Comparison of ENCODE assay signal across 9 mouse cellular contexts in the genomic region with DNA sequence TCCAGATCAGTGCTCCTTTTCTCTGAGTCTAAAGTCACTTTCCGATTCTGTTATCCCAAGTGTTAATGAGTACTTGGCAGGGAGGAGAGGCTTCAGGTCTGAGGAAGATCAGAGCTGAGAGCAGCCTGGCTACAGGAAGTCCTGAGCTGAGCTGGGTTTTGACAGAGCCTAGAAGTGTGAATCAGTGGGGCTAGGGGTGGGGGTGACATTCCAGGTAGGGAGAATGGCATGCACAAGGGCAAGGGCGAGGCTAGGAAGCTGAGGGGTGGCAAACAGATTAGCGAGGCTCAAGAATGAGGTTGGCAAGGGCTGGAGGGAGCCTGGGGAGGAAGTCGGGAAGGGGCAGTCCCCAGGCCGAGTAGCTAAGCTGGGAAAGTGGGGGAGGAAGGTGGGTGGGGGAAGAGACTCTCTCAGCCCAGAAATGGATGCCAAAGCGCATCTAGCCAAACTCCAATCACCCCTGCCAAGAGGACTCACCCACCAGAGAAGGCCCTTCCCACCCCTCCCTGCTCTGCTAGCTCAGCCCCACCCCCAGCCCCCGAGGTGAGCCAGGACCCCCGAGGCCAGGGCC. TPM values are rescaled to one million over a fixed set of nuclear protein-coding genes. Genes with fewer than 3 reads are reported as not detected.
DNase-seq lines count a peak whose midpoint lies in the region; ATAC-seq and TF ChIP-seq lines count a peak whose summit lies in the region.
"Had no signal": no experiment of that assay in that cellular context is flagged by ENCODE, and none has a peak within 500 bp of the region (broad histone marks: within the 10 kb centered on the region; RNA-seq: fewer than 3 reads in every experiment).

No protein-coding gene starts in this region.

- H3K9ac ChIP-seq in intestine, embryonic 14.5 days (ENCODE audit: low read length): no peak overlapping the region
- H3K9ac ChIP-seq in intestine, postnatal 0 days (ENCODE audit: low read depth, low read length): no peak overlapping the region
- 0 out of 2 replicates have a peak overlapping the region, but pooled peaks have one; percentile 24 for H3K9ac ChIP-seq in heart, embryonic 11.5 days (ENCODE audit: low read depth, low read length)
- H3K9ac ChIP-seq: neural tube, embryonic 13.5 days had no signal

- no peaks in the 10 kb centered on the region for H3K27me3 ChIP-seq in intestine, embryonic 14.5 days (replicated peaks; ENCODE audit: control insufficient read depth, insufficient read depth, low read length)
- H3K27me3 ChIP-seq in intestine, postnatal 0 days (replicated peaks; ENCODE audit: control insufficient read depth, insufficient read depth, low read length): no peaks in the 10 kb centered on the region
- no peaks in the 10 kb centered on the region for H3K27me3 ChIP-seq in G1E (ENCODE audit: insufficient read depth, low read length)
- no peaks in the 10 kb centered on the region for H3K27me3 ChIP-seq in heart, embryonic 11.5 days (ENCODE audit: control insufficient read depth, insufficient read depth, low read length)
- H3K27me3 ChIP-seq: neural tube, embryonic 13.5 days had no signal

- TF ChIP-seq CTCF in intestine, postnatal 0 days (IDR thresholded peaks at IDR 0.05; ENCODE audit: low read depth): no peak
- no peak for TF ChIP-seq CTCF in G1E (IDR thresholded peaks at IDR 0.05; ENCODE audit: low read depth, low read length)
- no peak for TF ChIP-seq CTCF in lung, adult 2 months (IDR thresholded peaks at IDR 0.05; ENCODE audit: insufficient read depth, low read length)

- H3K36me3 ChIP-seq in intestine, embryonic 14.5 days (ENCODE audit: control insufficient read depth, insufficient read depth, low read length): no peaks in the 10 kb centered on the region
- H3K36me3 ChIP-seq in intestine, postnatal 0 days (ENCODE audit: control insufficient read depth, insufficient read depth): no peaks in the 10 kb centered on the region
- peaks cover 94% of the 10 kb centered on the region for H3K36me3 ChIP-seq in G1E (replicated peaks)
- no peaks in the 10 kb centered on the region for H3K36me3 ChIP-seq in heart, embryonic 11.5 days (ENCODE audit: control insufficient read depth, insufficient read depth, low read length)
- H3K36me3 ChIP-seq: neural tube, embryonic 13.5 days had no signal

- no peak overlapping the region for H3K4me3 ChIP-seq in intestine, embryonic 14.5 days (ENCODE audit: low read depth, low read length)
- H3K4me3 ChIP-seq in intestine, postnatal 0 days (ENCODE audit: low read depth, low read length): no peak overlapping the region
- H3K4me3 ChIP-seq in G1E (ENCODE audit: low read depth, low read length): peak overlapping the region; percentile 44; the same call in 1 of the 2 replicates
- no peak overlapping the region for H3K4me3 ChIP-seq in heart, embryonic 11.5 days (ENCODE audit: low read depth, low read length)
- no peak overlapping the region for H3K4me3 ChIP-seq in lung, adult 2 months (replicated peaks; ENCODE audit: extremely low read depth, low read depth, low read length)
- H3K4me3 ChIP-seq: neural tube, embryonic 13.5 days had no signal

- H3K27ac ChIP-seq in intestine, embryonic 14.5 days (ENCODE audit: low read depth): no peak overlapping the region; the same call in 1 of the 2 replicates
- H3K27ac ChIP-seq in intestine, postnatal 0 days (ENCODE audit: low read depth, low read length): no peak overlapping the region; the same call in 1 of the 2 replicates
- peak overlapping the region; percentile 54 for H3K27ac ChIP-seq in heart, embryonic 11.5 days (ENCODE audit: low read depth, low read length)
- H3K27ac ChIP-seq: neural tube, embryonic 13.5 days had no signal

- WGBS in intestine, embryonic 14.5 days: 12% methylated on average over 8 of the region's 8 CpGs
- WGBS in intestine, postnatal 0 days: 13% methylated on average over 8 of the region's 8 CpGs
- 10% methylated on average over 8 of the region's 8 CpGs for WGBS in heart, embryonic 11.5 days (ENCODE audit: insufficient replicate concordance)
- 5% methylated on average over 8 of the region's 8 CpGs for WGBS in lung, adult 2 months

- H3K4me1 ChIP-seq in intestine, embryonic 14.5 days (replicated peaks; ENCODE audit: control insufficient read depth, insufficient read depth, low read length): peaks cover 25% of the 10 kb centered on the region
- no peaks in the 10 kb centered on the region; the same call in 1 of the 2 replicates for H3K4me1 ChIP-seq in intestine, postnatal 0 days (replicated peaks; ENCODE audit: control insufficient read depth, insufficient read depth, low read length)
- peaks cover 93% of the 10 kb centered on the region for H3K4me1 ChIP-seq in G1E (ENCODE audit: insufficient read depth, low read depth, low read length)
- H3K4me1 ChIP-seq in heart, embryonic 11.5 days (ENCODE audit: control insufficient read depth, insufficient read depth, low read length): peaks cover 24% of the 10 kb centered on the region
- H3K4me1 ChIP-seq in lung, adult 2 months (ENCODE audit: control insufficient read depth, insufficient read depth, low read length): peaks cover 41% of the 10 kb centered on the region

- DNase-seq in intestine, embryonic 14.5 days (ENCODE audit: low spot score): no peak
- no peak for DNase-seq in G1E (ENCODE audit: low spot score)
- DNase-seq in lung, adult 2 months: peak; percentile 72
- DNase-seq in right cerebral cortex, adult 18-20 months: no peak
- DNase-seq in left cerebral cortex, adult 9 months (ENCODE audit: low spot score in 2 of 2): no peak
- DNase-seq in right cerebral cortex, postnatal 25 days: no peak

- ATAC-seq in intestine, embryonic 14.5 days (replicated peaks; ENCODE audit: low FRiP score, low TSS enrichment, low read depth): no peak
- no peak for ATAC-seq in intestine, postnatal 0 days
- no peak for ATAC-seq in G1E (ENCODE audit: extremely low read depth, insufficient number of reproducible peaks, low FRiP score, poor library complexity, severe bottlenecking)
- ATAC-seq in heart, embryonic 11.5 days (replicated peaks; ENCODE audit: insufficient number of reproducible peaks, low FRiP score, low TSS enrichment): no peak; the same call in 1 of the 2 replicates

- no peak for TF ChIP-seq POLR2A in lung, adult 2 months (IDR thresholded peaks at IDR 0.05; ENCODE audit: borderline replicate concordance, extremely low read depth, low read depth, low read length)

- no peaks in the 10 kb centered on the region for H3K9me3 ChIP-seq in intestine, embryonic 14.5 days (ENCODE audit: control insufficient read depth, low read length)
- no peaks in the 10 kb centered on the region for H3K9me3 ChIP-seq in intestine, postnatal 0 days (ENCODE audit: control insufficient read depth)
- H3K9me3 ChIP-seq in G1E (replicated peaks): no peaks in the 10 kb centered on the region; the same call in 1 of the 2 replicates
- no peaks in the 10 kb centered on the region for H3K9me3 ChIP-seq in heart, embryonic 11.5 days (replicated peaks; ENCODE audit: control insufficient read depth, low read length)
- H3K9me3 ChIP-seq: neural tube, embryonic 13.5 days had no signal

- peak overlapping the region; percentile 4; the same call in 1 of the 2 replicates for H3K4me2 ChIP-seq in intestine, embryonic 14.5 days (ENCODE audit: low read length)
- no peak overlapping the region for H3K4me2 ChIP-seq in intestine, postnatal 0 days (replicated peaks; ENCODE audit: low read depth)
- H3K4me2 ChIP-seq in heart, embryonic 11.5 days: no peak overlapping the region
- H3K4me2 ChIP-seq: neural tube, embryonic 13.5 days had no signal

RNA-seq across cellular contexts. Expression of a gene that starts 6.7 kb away (rescaled TPM):
- 28.3 and 30.2 TPM in 2 replicates for polyA plus RNA-seq in intestine, embryonic 14.5 days (2014; fragmentation: Nextera tagmentation; extraction: Ambion mirVana)
- 7.8 and 9.2 TPM in 2 replicates for polyA plus RNA-seq in intestine, postnatal 0 days (2015; fragmentation: Nextera tagmentation; extraction: Ambion mirVana)
- total RNA-seq in G1E (2014; fragmentation: Nextera tagmentation) (20.4 and 21.1 TPM in 2 replicates), G1E (2017) (3.0 and 3.9 TPM in 2 replicates)
- polyA plus RNA-seq in G1E (2012): 117 and 164 TPM in 2 replicates
- polyA plus RNA-seq in heart, embryonic 11.5 days (2014; fragmentation: Nextera tagmentation; extraction: Ambion mirVana): 24.6 and 25.0 TPM in 2 replicates
- 254 and 294 TPM in 2 replicates for polyA plus RNA-seq in lung, adult 2 months (2012; rRNA removed)

RNA-seq across cellular contexts. Expression of a gene that starts 59.3 kb away (rescaled TPM):
- 22.5 and 26.7 TPM in 2 replicates for polyA plus RNA-seq in intestine, embryonic 14.5 days (2014; fragmentation: Nextera tagmentation; extraction: Ambion mirVana)
- 23.1 and 24.3 TPM in 2 replicates for polyA plus RNA-seq in intestine, postnatal 0 days (2015; fragmentation: Nextera tagmentation; extraction: Ambion mirVana)
- 210 and 256 TPM in 2 replicates for total RNA-seq in G1E (2014; fragmentation: Nextera tagmentation)
- 108 and 116 TPM in 2 replicates for total RNA-seq in G1E (2017)
- polyA plus RNA-seq in G1E (2012): 113 and 125 TPM in 2 replicates
- polyA plus RNA-seq in heart, embryonic 11.5 days (2014; fragmentation: Nextera tagmentation; extraction: Ambion mirVana): 45.1 and 51.1 TPM in 2 replicates
- polyA plus RNA-seq in lung, adult 2 months (2012; rRNA removed): 158 and 174 TPM in 2 replicates
